Mouse (Mus musculus) kidney, embryonic 14.5 days (tissue): ENCODE results near the gene Rasa3. TPM values are rescaled to one million over a fixed set of nuclear protein-coding genes. Genes with fewer than 3 reads are reported as not detected.

Source experiments
- ATAC-seq: fragments of 200-750 bp; cut with Nextera tagmentation; 2 replicates; pipeline ENCODE4 v1.8.0; 2017; ENCODE audit warnings: moderate number of reproducible peaks, mild to moderate bottlenecking, moderate TSS enrichment, moderate library complexity; ENCODE audit not compliant: low FRiP score, low TSS enrichment
- H3K27ac ChIP-seq: fragments of 300-500 bp; sonication (generic); 2 replicates; pipeline ENCODE4 v1.5.1; 2014; ENCODE audit warnings: low read depth, mild to moderate bottlenecking, low read length, moderate library complexity, mixed read lengths
- H3K27me3 ChIP-seq: fragments of 300-500 bp; sonication (generic); 2 replicates; pipeline ENCODE4 v1.6.1; 2014; ENCODE audit warnings: mild to moderate bottlenecking, low read length; ENCODE audit not compliant: control insufficient read depth, insufficient read depth
- H3K36me3 ChIP-seq: fragments of 300-500 bp; sonication (generic); 2 replicates; pipeline ENCODE4 v1.6.1; 2014; ENCODE audit warnings: low read length, mixed read lengths; ENCODE audit not compliant: control insufficient read depth, insufficient read depth
- H3K4me1 ChIP-seq: fragments of 300-500 bp; sonication (generic); 2 replicates; pipeline ENCODE4 v1.6.1; 2014; ENCODE audit warnings: low read length, mixed read lengths; ENCODE audit not compliant: control insufficient read depth, insufficient read depth
- H3K4me2 ChIP-seq: fragments of 300-500 bp; sonication (generic); replicated peaks from 2 replicates; pipeline ENCODE4 v1.6.1; 2014; ENCODE audit warnings: low read depth, mild to moderate bottlenecking, low read length
- H3K4me3 ChIP-seq: fragments of 300-500 bp; sonication (generic); 2 replicates; pipeline ENCODE4 v1.5.1; 2014; ENCODE audit warnings: mild to moderate bottlenecking, low read length
- H3K9ac ChIP-seq: fragments of 300-500 bp; sonication (generic); 2 replicates; pipeline ENCODE4 v1.6.1; 2014; ENCODE audit warnings: low read depth, mild to moderate bottlenecking, low read length, moderate library complexity
- H3K9me3 ChIP-seq: fragments of 300-500 bp; sonication (generic); 2 replicates; pipeline ENCODE4 v1.6.1; 2016; ENCODE audit warnings: low read length; ENCODE audit not compliant: control insufficient read depth
- WGBS: fragments of 180-500 bp; shearing (Covaris S2); extraction: QIAGEN DNeasy Blood & Tissue Kit; methylation state at CpG from one replicate; pipeline ENCODE4 v1.1.7; 2014; 5-methylcytosine and 5-hydroxymethylcytosine counted together
- polyA plus RNA-seq: library from polyadenylated mRNA; unstranded; fragments of >200 nt; fragmentation: Nextera tagmentation; extraction: Ambion mirVana; gene quantifications from 2 replicates; pipeline ENCODE4 v1.2.1, GENCODE M21; 2014

Rasa3 gene
- polyA plus RNA-seq, 1 experiment from 2014 or later: 20.2 TPM

DNA sequence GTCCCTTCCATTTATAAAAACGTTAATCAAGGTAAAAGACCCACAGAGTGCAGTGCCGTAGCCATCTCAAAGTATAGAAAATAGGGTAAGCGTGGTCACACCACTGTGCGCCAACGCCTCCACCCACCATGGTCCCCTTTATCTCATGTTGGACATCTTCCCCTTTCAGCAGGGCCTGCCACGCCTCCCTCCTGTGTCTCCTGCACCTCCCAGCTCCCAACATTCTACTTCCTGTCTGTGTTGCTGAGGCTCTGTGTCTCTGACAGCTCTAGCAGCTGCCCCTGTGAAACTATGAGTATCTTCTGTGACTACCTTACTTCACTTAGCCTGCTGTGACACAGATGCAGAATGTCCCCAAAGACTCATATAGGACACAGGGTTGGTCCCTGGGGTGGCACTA lies 45.1 kb downstream of the Rasa3 start:
- no peak for ATAC-seq
- no peaks in the 10 kb centered on the region; the same call in 1 of the 2 replicates for H3K9me3 ChIP-seq
- no peak overlapping the region for H3K4me2 ChIP-seq
- no peaks in the 10 kb centered on the region for H3K4me1 ChIP-seq
- H3K27me3 ChIP-seq: no peaks in the 10 kb centered on the region
- H3K36me3 ChIP-seq: no peaks in the 10 kb centered on the region
- no peak overlapping the region for H3K27ac ChIP-seq
- no peak overlapping the region for H3K4me3 ChIP-seq
- 89% methylated on average over 6 of the region's 6 CpGs for WGBS
- no peak overlapping the region for H3K9ac ChIP-seq

DNA sequence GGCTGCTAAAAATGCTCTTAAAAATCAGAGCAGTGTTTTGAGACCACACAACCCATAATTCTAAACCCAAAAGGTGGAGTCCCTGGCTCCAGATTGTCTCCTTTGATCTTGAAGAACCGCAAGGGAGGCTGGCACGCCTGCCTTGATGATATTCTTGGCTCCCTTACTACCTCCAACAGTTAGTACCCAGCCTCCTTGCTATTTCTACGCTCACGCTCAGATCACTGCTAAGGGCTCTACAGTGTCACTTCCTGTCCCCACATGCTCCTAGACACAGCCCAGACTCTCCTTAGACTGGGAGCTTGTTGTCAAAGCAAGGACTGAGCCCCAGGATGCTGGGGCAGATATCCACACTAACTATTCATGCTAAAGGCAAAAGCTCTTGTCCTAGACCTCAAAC lies 46.6 kb downstream of the Rasa3 start:
- no peak for ATAC-seq
- no peaks in the 10 kb centered on the region; the same call in 1 of the 2 replicates for H3K9me3 ChIP-seq
- no peak overlapping the region for H3K27ac ChIP-seq
- H3K9ac ChIP-seq: no peak overlapping the region
- no peak overlapping the region for H3K4me2 ChIP-seq
- H3K36me3 ChIP-seq: no peaks in the 10 kb centered on the region
- no peaks in the 10 kb centered on the region for H3K4me1 ChIP-seq
- H3K27me3 ChIP-seq: no peaks in the 10 kb centered on the region
- WGBS: 84% methylated on average over 4 of the region's 4 CpGs
- H3K4me3 ChIP-seq: no peak overlapping the region

DNA sequence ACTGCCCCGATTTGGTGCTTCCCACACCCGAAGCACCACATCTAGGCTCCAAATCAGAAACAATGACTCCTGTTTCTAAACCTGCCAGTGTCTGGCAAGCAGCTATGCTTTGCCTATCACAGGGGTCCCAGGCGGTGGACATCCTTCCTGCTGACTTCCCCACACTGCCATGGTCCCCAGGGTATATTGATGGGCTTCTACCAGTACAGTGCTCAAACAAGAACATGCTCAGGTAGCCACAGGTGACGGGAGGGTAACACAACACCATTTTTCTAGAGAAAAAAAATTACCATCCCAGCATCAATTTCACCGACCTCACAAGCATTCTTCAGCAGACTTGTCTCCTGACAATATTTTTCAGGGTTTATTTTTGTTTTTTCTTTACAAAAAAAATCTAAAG lies 47.2 kb downstream of the Rasa3 start:
- no peak overlapping the region for H3K27ac ChIP-seq
- H3K9ac ChIP-seq: no peak overlapping the region
- H3K36me3 ChIP-seq: no peaks in the 10 kb centered on the region
- WGBS: 72% methylated on average over 5 of the region's 5 CpGs
- no peak overlapping the region for H3K4me2 ChIP-seq
- no peaks in the 10 kb centered on the region; the same call in 1 of the 2 replicates for H3K9me3 ChIP-seq
- no peak overlapping the region for H3K4me3 ChIP-seq
- no peak for ATAC-seq
- peaks cover under 1% of the 10 kb centered on the region for H3K4me1 ChIP-seq
- H3K27me3 ChIP-seq: no peaks in the 10 kb centered on the region

DNA sequence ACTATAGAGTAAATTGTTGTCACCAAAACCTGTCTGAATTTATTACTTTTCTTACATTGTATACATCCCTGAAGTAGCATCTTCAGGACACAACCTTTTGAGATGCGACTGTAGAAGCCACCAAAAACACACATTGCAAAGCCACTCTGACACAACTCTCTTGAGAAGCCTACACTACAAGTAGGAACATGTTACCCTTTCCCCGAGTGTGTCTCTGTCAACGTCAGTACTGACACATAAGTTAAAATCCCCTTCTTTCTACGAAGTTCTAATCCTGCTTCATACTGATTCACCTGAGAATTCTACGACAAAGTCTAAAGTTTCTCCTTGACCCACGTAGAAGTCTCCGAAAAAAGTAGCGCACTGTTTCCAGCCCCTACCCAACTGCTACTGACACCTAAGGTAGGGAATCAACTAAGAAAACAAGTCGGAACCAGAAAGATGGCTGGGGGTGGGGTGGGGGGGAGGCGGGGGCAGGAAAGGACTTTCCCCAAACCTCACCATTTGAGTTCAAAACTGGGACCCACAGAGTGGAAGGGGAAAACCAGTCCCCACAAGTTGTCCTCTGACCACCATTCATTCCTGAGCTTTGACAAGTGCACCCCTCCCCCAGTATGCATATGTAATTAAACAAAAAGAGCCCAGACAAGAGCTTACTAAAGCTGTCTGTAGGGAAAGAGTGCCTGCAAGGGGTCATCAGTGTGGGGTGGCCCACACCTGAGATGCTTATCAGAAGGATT lies 47.9 kb downstream of the Rasa3 start:
- Histone ChIP-seq H3K27me3 (no peaks in the 10 kb centered on the region), H3K4me2 (no peak overlapping the region), H3K9me3 (no peaks in the 10 kb centered on the region; the same call in 1 of the 2 replicates), H3K27ac (no peak overlapping the region), H3K4me3 (no peak overlapping the region), H3K36me3 (no peaks in the 10 kb centered on the region), H3K9ac (no peak overlapping the region), H3K4me1 (peaks cover 7% of the 10 kb centered on the region)
- no peak for ATAC-seq
- WGBS: 86% methylated on average over 10 of the region's 10 CpGs

DNA sequence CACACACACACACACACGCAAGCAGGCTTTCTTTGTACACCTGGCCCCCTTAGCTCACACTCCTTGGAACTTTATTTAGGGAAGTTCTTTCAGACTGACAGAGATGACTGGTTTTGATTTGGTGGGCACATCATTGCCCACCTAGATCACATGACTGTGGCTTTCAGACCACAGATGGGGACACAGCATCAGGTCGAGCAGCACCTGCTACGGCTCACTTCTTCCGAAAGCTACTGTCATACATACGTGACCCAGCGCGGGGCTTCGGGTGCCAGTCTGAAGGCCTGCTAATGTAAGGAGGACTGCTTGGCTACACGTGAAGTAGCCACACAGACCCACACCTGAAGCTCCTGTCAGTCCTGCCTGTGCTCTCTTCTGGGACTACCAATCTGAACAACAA lies 49.3 kb downstream of the Rasa3 start:
- Histone ChIP-seq H3K9me3 (no peaks in the 10 kb centered on the region), H3K27ac (no peak overlapping the region), H3K4me1 (peaks cover 21% of the 10 kb centered on the region), H3K4me3 (no peak overlapping the region), H3K27me3 (no peaks in the 10 kb centered on the region), H3K36me3 (no peaks in the 10 kb centered on the region), H3K4me2 (no peak overlapping the region), H3K9ac (no peak overlapping the region)
- WGBS: 91% methylated on average over 9 of the region's 9 CpGs
- ATAC-seq: no peak

DNA sequence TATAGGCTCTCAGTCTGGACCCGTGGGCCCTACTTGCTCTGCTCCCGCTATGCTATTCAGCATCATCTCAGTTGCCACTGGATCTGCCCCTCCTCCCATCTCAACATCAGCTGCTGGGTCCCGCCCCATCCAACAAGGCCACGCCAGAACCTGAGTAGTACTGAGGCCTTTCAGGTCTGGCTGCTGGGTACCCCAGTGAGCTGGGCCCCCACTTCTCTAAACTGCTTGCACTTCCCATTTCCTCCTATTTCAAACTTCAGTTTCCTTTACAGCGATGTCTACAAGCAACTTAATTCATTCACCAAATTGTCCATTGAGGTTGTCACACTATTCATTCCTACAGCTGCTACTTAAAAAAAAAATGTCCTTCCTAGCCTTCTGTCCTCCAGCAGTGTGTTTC lies 49.8 kb downstream of the Rasa3 start:
- Histone ChIP-seq H3K4me2 (no peak overlapping the region), H3K4me1 (peaks cover 23% of the 10 kb centered on the region)
- no peak for ATAC-seq

DNA sequence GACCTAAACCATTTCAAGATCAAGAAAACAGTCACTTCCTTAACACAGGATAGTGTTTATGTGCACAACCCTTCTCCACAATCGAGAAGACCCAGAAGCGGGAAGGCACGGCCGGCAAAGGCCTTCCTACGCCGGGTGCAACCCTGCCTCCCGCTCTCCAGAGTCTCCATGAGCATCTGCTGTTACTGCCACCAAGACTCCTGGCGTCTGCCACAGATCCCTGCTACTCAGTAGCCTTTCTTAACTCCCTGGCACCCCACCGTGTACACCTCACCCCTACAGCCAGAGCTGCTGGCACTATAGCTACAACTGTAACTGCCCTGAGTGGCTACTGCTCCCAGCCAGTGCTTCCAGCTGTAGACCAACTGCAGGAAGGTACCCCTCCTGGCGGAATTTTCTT lies 51.3 kb downstream of the Rasa3 start:
- peaks cover 23% of the 10 kb centered on the region for H3K4me1 ChIP-seq
- H3K27me3 ChIP-seq: no peaks in the 10 kb centered on the region
- ATAC-seq: no peak
- H3K27ac ChIP-seq: no peak overlapping the region
- H3K9me3 ChIP-seq: no peaks in the 10 kb centered on the region
- no peak overlapping the region for H3K4me3 ChIP-seq
- H3K36me3 ChIP-seq: no peaks in the 10 kb centered on the region
- H3K9ac ChIP-seq: no peak overlapping the region
- no peak overlapping the region for H3K4me2 ChIP-seq
- WGBS: 85% methylated on average over 10 of the region's 10 CpGs

More for the DNA sequence above, 49.8 kb downstream of the Rasa3 start:
- Histone ChIP-seq H3K4me3 (no peak overlapping the region), H3K36me3 (no peaks in the 10 kb centered on the region), H3K9me3 (no peaks in the 10 kb centered on the region), H3K27ac (no peak overlapping the region), H3K27me3 (no peaks in the 10 kb centered on the region), H3K9ac (no peak overlapping the region)
- WGBS: 91% methylated on average over 5 of the region's 5 CpGs

DNA sequence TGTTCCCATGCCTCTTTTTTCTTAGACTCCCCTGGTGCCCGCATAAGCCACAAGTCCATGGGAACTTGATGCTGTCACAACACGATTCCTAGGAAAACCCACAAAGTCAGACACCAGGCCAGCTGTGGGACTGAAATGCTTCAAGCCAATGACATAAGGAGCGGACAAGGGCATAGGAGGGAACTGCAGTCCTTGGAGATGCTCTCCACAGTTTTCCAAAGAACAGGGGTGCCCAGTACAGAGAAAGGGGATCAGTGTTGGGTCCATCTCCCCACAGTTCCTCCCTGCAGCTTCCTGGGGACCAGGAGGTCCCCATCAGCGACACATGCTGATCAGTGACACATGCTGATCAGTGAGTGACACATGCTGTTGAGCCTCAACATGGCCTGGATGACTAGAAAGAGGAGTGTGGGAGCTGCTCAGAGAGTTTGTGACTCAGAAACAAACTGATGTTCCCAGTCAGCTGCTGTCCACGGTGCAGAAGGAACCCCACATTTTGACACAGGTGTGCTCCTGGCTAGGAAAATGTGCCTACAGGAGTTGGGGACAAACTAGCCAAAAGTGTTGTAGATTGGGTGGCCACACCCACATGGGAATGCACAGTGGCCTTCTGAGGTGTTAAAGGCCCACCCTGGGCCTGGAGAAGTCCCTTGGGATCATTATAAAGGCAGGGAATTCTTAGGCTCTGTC lies 52.0 kb downstream of the Rasa3 start:
- WGBS: 73% methylated on average over 5 of the region's 5 CpGs
- Histone ChIP-seq H3K9me3 (no peaks in the 10 kb centered on the region), H3K9ac (no peak overlapping the region), H3K36me3 (no peaks in the 10 kb centered on the region), H3K4me3 (no peak overlapping the region), H3K4me1 (peaks cover 23% of the 10 kb centered on the region), H3K27me3 (no peaks in the 10 kb centered on the region), H3K27ac (no peak overlapping the region), H3K4me2 (no peak overlapping the region)
- ATAC-seq: no peak

DNA sequence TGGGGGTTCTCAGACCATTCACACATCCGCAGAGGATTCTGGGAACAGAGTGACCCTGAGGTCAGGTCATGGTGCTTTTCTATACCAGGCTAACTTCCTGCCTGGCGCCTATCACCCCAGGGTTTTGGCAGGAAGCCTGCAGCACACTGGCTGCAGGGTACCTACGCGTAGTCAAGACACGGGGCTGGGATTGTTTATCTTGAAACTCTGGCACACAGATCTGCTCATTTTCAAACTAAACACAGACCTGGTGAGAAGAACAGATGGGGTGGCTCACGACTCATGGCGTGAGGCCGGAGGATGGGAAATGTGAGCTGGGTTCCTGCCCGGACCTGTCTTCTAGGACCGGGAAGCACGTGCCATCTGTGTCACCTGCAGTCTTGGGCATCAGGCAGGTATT lies 52.5 kb downstream of the Rasa3 start:
- peak; percentile 51 for ATAC-seq
- H3K27me3 ChIP-seq: no peaks in the 10 kb centered on the region

More for the DNA sequence above, 52.5 kb downstream of the Rasa3 start:
- H3K36me3 ChIP-seq: no peaks in the 10 kb centered on the region
- WGBS: 23% methylated on average over 11 of the region's 11 CpGs
- H3K4me1 ChIP-seq: peaks cover 23% of the 10 kb centered on the region
- no peak overlapping the region for H3K4me3 ChIP-seq
- H3K4me2 ChIP-seq: no peak overlapping the region
- H3K27ac ChIP-seq: no peak overlapping the region
- H3K9ac ChIP-seq: no peak overlapping the region
- no peaks in the 10 kb centered on the region for H3K9me3 ChIP-seq
